Mouse (Mus musculus) ES-Bruce4 (cell line): Measurements from ENCODE around the gene Specc1.

Experiments used
- CTCF ChIP-seq: IDR thresholded peaks from one replicate; pipeline ENCODE4 v1.8.1; 2011; ENCODE audit warnings: low read depth, low read length
- EP300 ChIP-seq: IDR thresholded peaks from 2 replicates; pipeline ENCODE4 v1.6.1; 2011; ENCODE audit warnings: low read depth, low read length; ENCODE audit not compliant: insufficient read depth
- POLR2A ChIP-seq: IDR thresholded peaks from one replicate; pipeline ENCODE4 v1.8.1; 2011; ENCODE audit warnings: low read length; ENCODE audit not compliant: insufficient read depth

DNA sequence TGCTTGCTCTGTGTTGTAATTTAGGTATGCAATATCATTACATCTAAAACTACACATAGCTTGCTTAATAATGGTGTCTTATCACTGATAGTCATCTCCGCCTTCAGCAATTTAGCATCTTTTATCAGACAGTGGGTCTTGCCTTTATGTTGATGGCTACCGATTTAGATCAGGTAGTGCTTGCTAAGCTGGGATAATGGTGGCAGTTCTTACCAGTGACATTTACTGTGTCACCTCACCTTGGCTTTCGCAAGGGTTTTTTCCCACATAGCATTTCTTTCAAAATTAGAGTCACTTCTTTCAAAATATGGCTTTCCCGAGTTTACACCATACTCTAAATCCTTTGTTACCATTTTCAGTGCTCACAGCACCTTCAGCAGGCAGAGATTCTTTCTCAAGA lies 196.5 kb downstream of the Specc1 start:
- TF ChIP-seq CTCF: no peak
- TF ChIP-seq EP300: no peak
- TF ChIP-seq POLR2A: no peak
